Mouse (Mus musculus): ENCODE data around the gene Polg. TPM values are rescaled to one million over a fixed set of nuclear protein-coding genes. Genes with fewer than 3 reads are reported as not detected.

The Polg gene
- polyA plus RNA-seq, 1 experiment from 2014 or later: 43.2 TPM

DNA sequence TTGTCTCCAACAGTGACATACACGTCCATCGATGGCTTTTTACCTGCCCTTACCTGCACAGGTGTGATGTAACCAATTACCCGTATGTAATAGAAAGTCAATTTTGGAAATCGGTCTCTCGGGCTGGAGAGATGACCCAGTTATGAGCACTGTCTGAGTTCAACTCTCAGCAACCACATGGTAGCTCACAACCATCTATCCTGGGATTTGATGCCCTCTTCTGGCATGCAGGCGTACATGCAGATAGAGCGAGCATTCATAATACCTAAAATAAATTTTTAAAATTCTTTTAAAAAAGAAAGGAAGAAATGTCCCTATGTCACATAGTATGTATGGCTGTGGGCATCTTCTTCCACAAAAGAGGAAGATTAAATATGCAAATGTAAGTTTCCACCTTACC lies 5.3 kb upstream of the Polg start:
- Histone ChIP-seq H3K27me3 (ENCODE audit: low read depth, poor library complexity, severe bottlenecking) (peaks cover 29% of the 10 kb centered on the region), H3K9me3 (replicated peaks) (no peaks in the 10 kb centered on the region), H3K4me3 (no peak overlapping the region), H3K36me3 (no peaks in the 10 kb centered on the region), H3K4me1 (peaks cover 35% of the 10 kb centered on the region), H3K27ac (replicated peaks) (no peak overlapping the region)
- WGBS: 73% methylated on average over 7 of the region's 7 CpGs
- no peak for DNase-seq (ENCODE audit: low spot score)

DNA sequence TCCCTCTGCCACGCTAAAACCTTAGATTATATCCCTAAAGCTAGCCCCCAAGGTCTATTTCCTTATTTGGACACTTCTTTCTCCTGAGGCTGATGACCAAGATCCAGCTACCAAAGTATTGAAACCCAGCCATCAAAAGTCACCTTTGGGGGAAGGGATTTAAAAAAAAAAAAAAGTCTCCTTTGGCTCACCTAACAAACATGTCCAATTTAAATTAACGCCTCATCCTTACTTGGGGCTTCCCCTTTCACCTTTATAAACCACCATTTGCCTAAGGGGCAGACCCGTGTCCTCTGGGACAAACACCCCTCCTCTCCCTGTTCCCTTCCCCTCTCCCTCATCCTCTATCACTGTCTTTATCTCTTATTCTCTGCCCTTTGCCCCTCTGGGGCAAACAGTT lies 4.6 kb upstream of the Polg start:
- 63% methylated on average over 3 of the region's 3 CpGs for WGBS
- H3K36me3 ChIP-seq: no peaks in the 10 kb centered on the region
- no peak overlapping the region for H3K27ac ChIP-seq (replicated peaks)
- peaks cover 35% of the 10 kb centered on the region for H3K4me1 ChIP-seq
- H3K4me3 ChIP-seq: no peak overlapping the region
- no peak for DNase-seq (ENCODE audit: low spot score)
- peaks cover 29% of the 10 kb centered on the region for H3K27me3 ChIP-seq (ENCODE audit: low read depth, poor library complexity, severe bottlenecking)
- no peaks in the 10 kb centered on the region for H3K9me3 ChIP-seq (replicated peaks)

DNA sequence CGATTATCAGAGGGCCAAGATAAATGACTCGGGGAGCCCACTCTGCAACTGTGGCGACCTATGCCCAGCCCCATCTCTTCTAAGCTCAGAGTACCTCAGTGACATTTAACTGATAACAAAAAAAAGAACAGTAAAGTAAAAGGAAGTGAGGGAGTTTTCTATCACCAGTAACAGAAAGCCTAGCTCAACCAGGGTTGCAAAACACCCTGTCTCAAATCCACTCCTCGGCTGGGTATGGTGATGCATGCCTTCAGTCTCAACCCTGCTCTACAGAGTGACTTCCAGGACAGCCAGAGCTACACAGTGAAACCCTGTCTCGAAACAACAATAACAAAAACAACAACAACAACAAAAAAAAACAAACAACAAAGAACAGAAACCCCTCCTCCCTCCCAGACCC lies 3.6 kb upstream of the Polg start:
- H3K27ac ChIP-seq (replicated peaks): no peak overlapping the region
- no peak for DNase-seq (ENCODE audit: low spot score)
- H3K9me3 ChIP-seq (replicated peaks): no peaks in the 10 kb centered on the region
- WGBS: 78% methylated on average over 5 of the region's 5 CpGs
- H3K4me1 ChIP-seq: peaks cover 45% of the 10 kb centered on the region
- H3K4me3 ChIP-seq: no peak overlapping the region
- peaks cover 33% of the 10 kb centered on the region for H3K27me3 ChIP-seq (ENCODE audit: low read depth, poor library complexity, severe bottlenecking)
- peaks cover under 1% of the 10 kb centered on the region; the same call in 1 of the 2 replicates for H3K36me3 ChIP-seq

DNA sequence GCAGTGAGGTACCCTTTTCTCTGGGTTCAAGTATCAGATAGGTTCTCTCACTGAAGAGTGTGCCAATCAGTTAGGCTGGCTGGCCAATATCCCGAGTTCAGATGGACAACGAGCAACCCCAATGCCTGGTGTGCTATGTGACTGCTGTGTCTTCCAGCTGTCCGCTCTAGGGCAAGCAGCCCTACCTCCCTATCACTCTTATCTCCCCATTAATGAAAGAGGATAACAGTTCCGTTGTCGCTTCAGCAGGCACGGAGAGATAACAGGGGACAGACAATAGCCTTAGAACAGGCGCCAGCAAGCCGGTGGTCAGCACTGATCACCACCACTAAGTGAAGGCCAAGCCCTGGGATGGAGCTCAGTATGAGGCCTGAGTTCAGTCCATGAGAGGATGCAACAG lies 2.8 kb upstream of the Polg start:
- WGBS: 42% methylated on average over 8 of the region's 8 CpGs
- Histone ChIP-seq H3K27ac (replicated peaks) (no peak overlapping the region), H3K4me1 (peaks cover 53% of the 10 kb centered on the region)

DNA sequence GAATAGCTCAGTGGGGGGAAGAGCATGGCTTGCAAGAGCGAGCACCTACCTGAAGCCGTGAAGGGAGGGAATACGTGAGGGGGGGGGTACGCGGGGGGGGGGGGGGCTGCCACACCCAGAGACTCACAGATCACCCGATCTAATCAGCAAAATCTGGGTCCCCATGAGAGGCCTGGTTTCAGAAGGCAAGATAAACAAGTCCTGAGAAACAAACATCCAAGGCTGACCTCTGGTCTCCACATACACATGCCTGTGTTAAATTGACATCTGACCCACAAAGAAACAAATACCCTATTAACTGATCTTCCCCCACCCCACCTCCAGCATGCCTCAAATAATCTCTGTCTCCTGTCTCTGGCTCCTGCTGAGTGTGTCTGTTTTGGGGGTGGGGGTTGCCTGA lies 1.8 kb upstream of the Polg start:
- Histone ChIP-seq H3K27ac (replicated peaks) (0 out of 2 replicates have a peak overlapping the region, but pooled peaks have one; percentile 17), H3K36me3 (peaks cover 15% of the 10 kb centered on the region), H3K4me3 (peak overlapping the region; percentile 81), H3K27me3 (ENCODE audit: low read depth, poor library complexity, severe bottlenecking) (peaks cover 41% of the 10 kb centered on the region), H3K9me3 (replicated peaks) (no peaks in the 10 kb centered on the region), H3K4me1 (peaks cover 58% of the 10 kb centered on the region)
- DNase-seq (ENCODE audit: low spot score): peak; percentile 30
- WGBS: 3% methylated on average over 4 of the region's 6 CpGs

More for the DNA sequence above, 2.8 kb upstream of the Polg start:
- no peak overlapping the region for H3K4me3 ChIP-seq
- no peaks in the 10 kb centered on the region for H3K9me3 ChIP-seq (replicated peaks)
- H3K36me3 ChIP-seq: peaks cover 8% of the 10 kb centered on the region; the same call in 1 of the 2 replicates
- H3K27me3 ChIP-seq (ENCODE audit: low read depth, poor library complexity, severe bottlenecking): peaks cover 40% of the 10 kb centered on the region
- DNase-seq (ENCODE audit: low spot score): no peak

DNA sequence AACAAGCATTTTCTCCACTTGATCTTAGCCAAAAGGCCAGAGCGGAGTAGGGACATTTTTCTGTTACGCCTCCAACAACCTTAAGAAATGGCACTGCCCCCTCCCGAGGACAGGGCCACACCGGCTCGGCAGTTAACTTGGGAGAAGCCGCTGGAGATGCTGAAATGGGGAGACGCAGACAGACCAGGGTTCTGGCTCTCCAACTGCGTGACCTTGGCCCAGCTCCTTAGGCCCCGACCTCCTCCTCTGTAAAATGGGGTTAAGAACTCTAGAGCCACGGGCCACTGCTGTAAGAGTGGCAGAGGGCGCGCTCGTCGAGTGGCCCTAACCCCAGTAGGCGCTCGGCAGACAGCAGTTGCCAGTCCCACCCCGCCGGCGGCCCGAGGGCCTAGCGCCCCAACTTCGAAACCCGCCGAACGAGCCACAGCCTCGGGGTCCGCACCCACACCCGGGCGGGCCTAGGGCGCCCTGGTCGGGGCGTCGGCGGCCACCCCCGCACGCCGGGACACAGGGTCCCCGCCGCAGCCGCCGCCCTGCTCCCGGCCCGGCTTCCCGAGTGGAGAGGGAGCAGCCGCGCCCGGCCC lies 609 bp downstream of the Polg start:
- Histone ChIP-seq H3K27me3 (ENCODE audit: low read depth, poor library complexity, severe bottlenecking) (peaks cover 41% of the 10 kb centered on the region), H3K9me3 (replicated peaks) (no peaks in the 10 kb centered on the region), H3K36me3 (peaks cover 35% of the 10 kb centered on the region), H3K4me1 (peaks cover 54% of the 10 kb centered on the region), H3K4me3 (peak overlapping the region; percentile 81), H3K27ac (replicated peaks) (peak overlapping the region; percentile 88)
- peak; percentile 74 for DNase-seq (ENCODE audit: low spot score)
- WGBS: under 1% methylated on average over 37 of the region's 47 CpGs

DNA sequence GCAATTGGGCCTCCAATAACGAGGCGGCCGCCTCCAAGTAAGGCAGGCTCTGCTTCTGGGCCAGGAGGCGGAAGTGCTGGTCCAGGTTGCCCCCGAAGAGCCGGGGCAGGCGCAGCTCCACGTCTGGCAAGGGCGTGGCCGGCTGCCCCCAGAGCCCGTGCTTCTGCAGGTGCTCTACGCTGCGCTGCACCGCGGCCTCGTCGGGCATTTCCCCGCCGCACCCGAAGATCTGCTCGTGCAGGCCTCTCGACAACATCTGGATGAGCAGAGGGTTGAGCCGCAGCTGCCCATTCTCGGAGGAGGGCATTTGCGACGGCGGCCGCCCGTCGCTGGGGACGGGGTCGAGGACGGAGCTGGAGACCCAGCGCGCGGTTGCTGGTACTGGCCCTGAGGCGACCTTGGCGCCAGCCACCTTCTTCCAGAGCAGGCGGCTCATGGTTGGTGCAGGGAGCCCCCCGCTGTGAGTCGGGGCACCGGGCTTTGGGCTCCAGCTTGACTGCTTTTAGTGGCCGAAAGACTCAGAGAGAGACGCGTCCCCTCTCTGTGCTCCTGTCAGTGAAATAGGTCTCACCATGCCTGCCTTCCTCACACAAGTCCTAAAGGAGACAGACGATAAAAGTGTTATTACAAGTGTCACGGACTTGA lies 1.3 kb downstream of the Polg start:
- DNase-seq (ENCODE audit: low spot score): peak; percentile 50
- peaks cover 35% of the 10 kb centered on the region for H3K27me3 ChIP-seq (ENCODE audit: low read depth, poor library complexity, severe bottlenecking)
- H3K4me3 ChIP-seq: peak overlapping the region; percentile 81
- peak overlapping the region; percentile 88; the same call in 1 of the 2 replicates for H3K27ac ChIP-seq (replicated peaks)
- no peaks in the 10 kb centered on the region for H3K9me3 ChIP-seq (replicated peaks)
- peaks cover 51% of the 10 kb centered on the region for H3K4me1 ChIP-seq
- peaks cover 42% of the 10 kb centered on the region for H3K36me3 ChIP-seq
- 6% methylated on average over 47 of the region's 47 CpGs for WGBS

DNA sequence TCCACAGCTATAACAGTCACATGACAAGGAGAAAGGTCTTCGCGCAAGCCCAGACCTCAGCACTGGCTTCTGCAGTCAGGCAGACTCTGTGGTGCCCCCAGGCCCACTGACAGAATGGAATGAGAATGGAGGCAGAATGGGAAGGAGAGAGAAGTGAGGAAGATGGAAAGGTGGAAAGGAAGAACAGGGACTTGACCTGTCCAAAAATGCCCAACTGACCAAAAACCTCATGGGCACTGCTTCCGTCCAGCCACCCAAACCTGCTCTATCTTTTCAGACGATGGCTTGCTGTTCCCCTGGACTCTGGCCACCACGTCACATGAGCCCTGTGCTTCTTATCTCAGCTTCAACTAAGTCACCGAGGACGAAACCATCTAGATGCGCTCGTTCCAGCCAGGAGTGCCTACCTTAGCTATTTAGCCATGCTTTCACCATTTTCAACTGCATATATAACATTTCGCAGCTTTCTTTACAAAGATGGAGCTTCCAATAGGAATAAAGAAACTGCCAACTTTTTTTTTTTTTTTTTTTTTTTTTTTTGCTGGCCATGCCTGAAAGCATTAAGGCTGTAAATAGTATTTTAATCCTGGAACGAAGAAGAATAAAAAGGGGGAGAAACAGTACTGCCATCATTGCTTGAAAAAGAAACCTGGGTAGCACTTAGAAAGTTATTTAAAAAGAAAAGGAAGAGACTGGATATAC lies 2.6 kb downstream of the Polg start:
- H3K36me3 ChIP-seq: peaks cover 55% of the 10 kb centered on the region
- no peak overlapping the region for H3K27ac ChIP-seq (replicated peaks)
- H3K9me3 ChIP-seq (replicated peaks): no peaks in the 10 kb centered on the region
- 84% methylated on average over 11 of the region's 11 CpGs for WGBS
- H3K27me3 ChIP-seq (ENCODE audit: low read depth, poor library complexity, severe bottlenecking): peaks cover 27% of the 10 kb centered on the region
- DNase-seq (ENCODE audit: low spot score): no peak
- peaks cover 45% of the 10 kb centered on the region for H3K4me1 ChIP-seq
- H3K4me3 ChIP-seq: no peak overlapping the region; the same call in 1 of the 2 replicates

DNA sequence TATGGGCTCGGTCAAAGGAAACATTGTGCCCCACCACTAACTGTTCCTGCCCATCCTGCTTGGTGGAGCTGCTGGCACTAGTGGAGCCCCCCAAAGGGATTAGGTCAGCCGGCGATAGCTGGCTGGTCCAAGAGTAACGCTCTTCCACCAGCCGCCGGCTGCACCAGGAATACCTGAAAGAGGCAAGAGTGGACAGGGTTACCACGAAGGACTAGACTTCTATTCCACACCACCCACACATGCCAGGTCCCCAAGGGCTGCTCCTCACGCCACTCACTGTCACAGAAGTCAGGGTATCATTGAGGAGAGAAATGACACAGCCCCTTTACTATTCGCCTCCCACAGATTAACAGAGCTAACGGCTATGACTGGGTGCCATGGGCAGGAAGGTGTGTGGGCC lies 4.4 kb downstream of the Polg start:
- WGBS: 90% methylated on average over 10 of the region's 10 CpGs
- no peaks in the 10 kb centered on the region for H3K9me3 ChIP-seq (replicated peaks)
- DNase-seq (ENCODE audit: low spot score): no peak
- no peak overlapping the region for H3K4me3 ChIP-seq
- H3K36me3 ChIP-seq: peaks cover 74% of the 10 kb centered on the region
- peaks cover 27% of the 10 kb centered on the region for H3K4me1 ChIP-seq
- no peak overlapping the region for H3K27ac ChIP-seq (replicated peaks)
- H3K27me3 ChIP-seq (ENCODE audit: low read depth, poor library complexity, severe bottlenecking): peaks cover 12% of the 10 kb centered on the region

DNA sequence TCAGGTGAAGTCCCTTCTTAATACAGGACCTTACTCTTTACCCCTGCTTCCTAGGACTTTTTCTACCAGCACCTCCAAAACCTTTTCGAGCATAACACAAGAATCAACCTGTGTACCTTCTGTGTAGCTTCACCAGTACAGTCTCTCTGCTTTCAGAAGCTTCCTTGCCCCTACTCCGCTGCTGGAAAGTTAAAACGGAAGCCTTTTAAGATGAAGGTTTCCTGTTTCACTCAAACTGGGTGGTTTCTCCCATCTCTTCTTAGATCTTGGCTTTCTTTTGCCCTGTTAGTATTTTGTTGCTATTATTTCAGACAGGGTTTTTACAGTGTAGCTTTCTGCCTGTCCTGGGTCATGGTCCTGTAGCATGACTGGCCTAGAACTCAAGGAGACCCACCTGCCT lies 18.7 kb downstream of the Polg start:
- no peaks in the 10 kb centered on the region for H3K4me1 ChIP-seq
- peaks cover 100% of the 10 kb centered on the region for H3K36me3 ChIP-seq
- no peaks in the 10 kb centered on the region for H3K27me3 ChIP-seq (ENCODE audit: low read depth, poor library complexity, severe bottlenecking)
- 95% methylated on average over 3 of the region's 3 CpGs for WGBS
- no peak overlapping the region for H3K27ac ChIP-seq (replicated peaks)
- H3K4me3 ChIP-seq: no peak overlapping the region
- H3K9me3 ChIP-seq (replicated peaks): no peaks in the 10 kb centered on the region
- no peak for DNase-seq (ENCODE audit: low spot score)

DNA sequence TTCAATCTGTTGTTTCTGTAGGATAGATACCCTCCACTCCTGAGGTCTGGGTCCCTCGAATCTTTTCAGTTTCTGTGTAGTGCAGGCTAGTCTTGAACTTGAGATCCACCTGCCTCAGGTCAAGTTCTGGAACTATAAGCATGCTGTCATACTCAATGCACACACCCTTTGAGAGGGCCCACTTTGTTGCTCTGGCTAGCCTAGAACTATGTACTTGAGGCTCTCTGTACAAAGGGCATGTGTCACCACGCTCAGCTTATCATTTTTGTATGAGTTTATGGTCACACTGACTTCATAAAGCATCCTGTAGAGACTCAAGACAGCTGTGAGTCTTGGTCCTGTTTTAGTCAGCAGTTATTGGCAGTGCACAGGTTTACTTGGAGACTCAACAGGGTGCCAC lies 19.1 kb downstream of the Polg start:
- Histone ChIP-seq H3K27me3 (ENCODE audit: low read depth, poor library complexity, severe bottlenecking) (no peaks in the 10 kb centered on the region), H3K4me3 (no peak overlapping the region), H3K4me1 (no peaks in the 10 kb centered on the region), H3K36me3 (peaks cover 100% of the 10 kb centered on the region), H3K9me3 (replicated peaks) (no peaks in the 10 kb centered on the region), H3K27ac (replicated peaks) (no peak overlapping the region)
- no peak for DNase-seq (ENCODE audit: low spot score)
- WGBS: 89% methylated on average over 2 of the region's 2 CpGs

DNA sequence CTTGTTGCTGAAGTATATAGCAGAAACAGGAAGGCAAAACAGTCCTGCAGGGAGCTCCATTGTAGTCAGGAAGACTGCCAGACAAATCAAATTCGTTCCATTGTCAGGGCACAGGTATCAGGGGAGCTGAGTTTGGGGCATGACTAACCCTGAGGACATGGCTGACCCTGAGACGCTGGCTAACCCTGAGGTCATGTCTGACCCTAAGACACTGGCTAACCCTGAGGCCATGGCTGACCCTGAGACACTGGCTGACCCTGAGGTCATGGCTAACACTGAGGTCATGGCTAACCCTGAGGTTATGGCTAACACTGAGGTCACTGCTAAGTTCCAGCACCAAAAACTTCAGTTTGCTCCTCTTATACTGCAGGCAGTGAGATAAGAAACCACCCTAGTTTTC lies 26.1 kb downstream of the Polg start:
- H3K36me3 ChIP-seq: peaks cover 94% of the 10 kb centered on the region

DNA sequence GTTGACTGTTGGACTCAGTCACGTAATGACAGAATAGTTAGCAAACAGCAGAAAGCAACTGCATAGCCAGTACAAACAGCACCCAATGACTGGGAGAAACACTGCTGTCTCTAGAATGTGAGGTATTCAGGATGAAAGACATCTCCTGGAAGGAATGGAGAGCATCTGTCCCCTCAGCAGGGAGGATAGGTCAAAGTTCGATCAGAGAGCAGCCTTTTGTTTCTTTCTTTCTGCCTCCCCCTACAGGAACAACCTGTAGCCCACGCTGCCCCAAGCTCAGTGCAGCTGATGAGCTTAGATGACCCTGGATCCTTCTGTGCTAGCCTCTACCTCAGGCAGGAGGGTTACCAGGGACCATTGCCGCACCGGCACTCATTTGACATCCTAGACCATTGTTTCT lies 37.9 kb downstream of the Polg start:
- no peak overlapping the region for H3K4me3 ChIP-seq
- no peaks in the 10 kb centered on the region for H3K27me3 ChIP-seq (ENCODE audit: low read depth, poor library complexity, severe bottlenecking)
- no peaks in the 10 kb centered on the region for H3K9me3 ChIP-seq (replicated peaks)
- DNase-seq (ENCODE audit: low spot score): no peak
- WGBS: 53% methylated on average over 5 of the region's 5 CpGs
- H3K4me1 ChIP-seq: peaks cover 10% of the 10 kb centered on the region
- H3K27ac ChIP-seq (replicated peaks): no peak overlapping the region
- H3K36me3 ChIP-seq: peaks cover 53% of the 10 kb centered on the region

More for the DNA sequence above, 26.1 kb downstream of the Polg start:
- H3K9me3 ChIP-seq (replicated peaks): no peaks in the 10 kb centered on the region
- H3K27me3 ChIP-seq (ENCODE audit: low read depth, poor library complexity, severe bottlenecking): no peaks in the 10 kb centered on the region
- 81% methylated on average over 2 of the region's 2 CpGs for WGBS
- H3K27ac ChIP-seq (replicated peaks): no peak overlapping the region
- no peaks in the 10 kb centered on the region for H3K4me1 ChIP-seq
- no peak overlapping the region for H3K4me3 ChIP-seq
- no peak for DNase-seq (ENCODE audit: low spot score)

Measured in midbrain, embryonic 10.5 days (tissue).